Mouse (Mus musculus): ENCODE measurements around the gene Asb8.
A peak's percentile ranks its signal among the peaks of the same experiment; 100 is the strongest.

The Asb8 gene

DNA sequence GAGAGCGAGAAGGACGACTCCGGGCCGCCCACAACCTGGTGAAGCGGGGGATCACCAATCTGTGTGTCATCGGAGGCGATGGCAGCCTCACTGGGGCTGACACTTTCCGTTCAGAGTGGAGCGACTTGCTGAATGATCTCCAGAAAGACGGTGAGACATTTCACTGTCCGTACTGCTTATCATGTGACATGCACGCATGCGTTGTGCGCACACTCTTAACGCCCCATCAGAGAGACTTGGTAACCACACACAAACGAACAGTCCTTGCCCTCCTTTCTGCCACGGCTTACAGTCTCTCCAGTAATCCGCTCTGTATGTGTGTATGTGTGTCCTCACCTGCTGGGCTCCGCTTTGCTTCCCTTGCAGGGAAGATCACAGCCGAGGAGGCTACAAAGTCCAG lies 44.6 kb downstream of the Asb8 start:
- DNase-seq (ENCODE audit: extremely low read depth, insufficient read length, low spot score) = no peak

DNA sequence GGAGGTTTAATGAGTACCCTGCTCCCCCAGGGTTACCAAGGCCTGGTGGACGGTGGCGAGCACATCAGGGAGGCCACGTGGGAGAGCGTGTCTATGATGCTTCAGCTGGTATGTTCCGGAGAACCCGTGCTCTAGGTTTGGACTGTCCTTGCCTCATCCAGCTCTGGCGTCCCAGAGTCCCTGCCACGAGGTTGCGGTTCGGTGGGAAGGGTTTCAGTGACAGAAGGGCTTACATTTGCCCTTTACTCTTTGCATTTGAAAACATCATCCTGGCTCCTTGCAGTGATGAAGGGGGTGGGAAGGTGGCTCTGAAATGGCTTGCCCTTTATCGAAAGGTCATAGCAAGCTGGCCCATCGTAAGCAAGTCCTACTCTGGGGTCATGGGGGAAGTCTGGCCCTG lies 46.1 kb downstream of the Asb8 start:
- DNase-seq (ENCODE audit: extremely low read depth, insufficient read length, low spot score) = no peak

DNA sequence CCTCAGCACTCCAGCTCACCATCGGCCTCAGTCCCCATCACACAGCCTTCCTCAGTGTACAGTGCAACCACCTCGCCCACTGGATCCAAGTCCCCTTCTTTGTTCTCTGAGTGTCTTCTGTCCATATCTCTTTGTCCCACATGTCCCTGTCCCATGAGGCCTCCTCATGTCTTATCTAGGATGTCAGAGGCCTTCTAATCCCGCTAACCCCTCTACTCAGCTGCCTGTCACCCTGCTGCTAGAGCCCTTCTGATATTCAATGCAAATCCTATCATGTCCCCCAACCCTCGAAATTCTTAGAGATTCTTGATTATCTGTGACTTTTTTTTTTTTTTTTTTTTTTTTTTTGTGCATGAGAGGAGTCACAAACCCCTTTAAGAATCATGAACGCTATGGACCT lies 49.1 kb downstream of the Asb8 start:
- no peak for DNase-seq (ENCODE audit: extremely low read depth, insufficient read length, low spot score)

DNA sequence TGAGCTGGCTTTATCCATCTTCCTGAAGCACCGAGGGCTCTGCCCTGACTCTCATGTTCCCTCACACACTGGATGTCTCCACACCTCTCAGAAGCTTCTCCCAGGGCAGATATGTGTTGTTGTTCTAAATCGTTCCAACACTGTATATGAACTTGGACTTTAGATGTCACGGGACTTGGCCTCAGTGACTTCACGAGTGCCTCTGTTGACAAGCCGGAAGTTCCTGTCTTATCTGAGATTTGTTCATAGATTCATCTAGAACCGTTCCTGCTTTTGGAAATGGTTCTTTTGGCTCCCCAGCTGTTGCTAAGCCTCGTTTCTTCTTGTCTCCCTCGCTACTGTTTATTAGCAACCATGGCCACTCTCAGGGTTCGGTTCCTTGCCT lies 49.7 kb downstream of the Asb8 start:
- DNase-seq (ENCODE audit: extremely low read depth, insufficient read length, low spot score) = no peak

DNA sequence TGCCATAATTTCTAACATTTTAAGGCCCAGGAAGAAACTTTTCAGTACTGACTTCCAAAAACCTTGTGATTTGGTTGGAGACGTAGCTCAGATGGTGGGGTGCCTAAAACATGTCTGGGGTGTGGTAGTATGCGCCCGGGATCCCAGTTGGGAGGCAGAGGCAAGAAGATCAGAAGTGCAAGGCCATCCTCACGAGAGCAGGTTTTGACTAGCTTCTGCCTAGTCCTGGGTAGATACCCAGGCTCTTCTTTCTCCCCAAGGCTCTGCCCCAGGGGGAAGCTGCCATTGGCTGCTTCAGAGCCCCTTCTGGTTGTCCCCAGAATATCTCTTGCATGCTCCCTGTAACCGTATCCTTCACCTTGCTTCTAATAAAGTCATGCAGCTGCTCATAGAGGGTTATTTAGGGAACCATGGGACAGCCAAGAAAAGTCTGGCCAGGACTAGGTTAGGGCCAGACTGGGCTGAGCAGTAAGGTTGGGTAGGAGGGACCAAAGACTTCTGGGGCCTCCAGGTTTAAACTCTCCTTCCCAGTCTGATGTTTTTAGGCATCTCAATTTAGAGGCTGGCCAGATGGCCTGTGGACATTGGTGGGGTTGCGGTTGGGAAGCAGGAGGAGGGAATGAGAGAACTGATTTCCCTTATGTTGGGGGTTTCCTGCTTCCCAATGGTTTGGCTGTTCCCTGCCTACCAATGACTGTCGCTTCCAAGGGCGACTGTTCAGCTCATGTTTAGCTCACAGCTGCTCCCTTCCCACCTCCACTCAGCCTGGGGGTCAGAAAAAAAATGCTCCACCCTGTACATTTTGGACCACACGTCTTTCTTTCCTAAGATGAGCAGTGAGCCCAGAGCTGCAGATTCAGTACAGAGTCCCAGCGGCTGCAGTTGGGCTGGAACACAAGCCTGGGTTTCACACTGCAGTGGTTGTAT lies 50.3 kb downstream of the Asb8 start:
- DNase-seq (ENCODE audit: extremely low read depth, insufficient read length, low spot score) = no peak

DNA sequence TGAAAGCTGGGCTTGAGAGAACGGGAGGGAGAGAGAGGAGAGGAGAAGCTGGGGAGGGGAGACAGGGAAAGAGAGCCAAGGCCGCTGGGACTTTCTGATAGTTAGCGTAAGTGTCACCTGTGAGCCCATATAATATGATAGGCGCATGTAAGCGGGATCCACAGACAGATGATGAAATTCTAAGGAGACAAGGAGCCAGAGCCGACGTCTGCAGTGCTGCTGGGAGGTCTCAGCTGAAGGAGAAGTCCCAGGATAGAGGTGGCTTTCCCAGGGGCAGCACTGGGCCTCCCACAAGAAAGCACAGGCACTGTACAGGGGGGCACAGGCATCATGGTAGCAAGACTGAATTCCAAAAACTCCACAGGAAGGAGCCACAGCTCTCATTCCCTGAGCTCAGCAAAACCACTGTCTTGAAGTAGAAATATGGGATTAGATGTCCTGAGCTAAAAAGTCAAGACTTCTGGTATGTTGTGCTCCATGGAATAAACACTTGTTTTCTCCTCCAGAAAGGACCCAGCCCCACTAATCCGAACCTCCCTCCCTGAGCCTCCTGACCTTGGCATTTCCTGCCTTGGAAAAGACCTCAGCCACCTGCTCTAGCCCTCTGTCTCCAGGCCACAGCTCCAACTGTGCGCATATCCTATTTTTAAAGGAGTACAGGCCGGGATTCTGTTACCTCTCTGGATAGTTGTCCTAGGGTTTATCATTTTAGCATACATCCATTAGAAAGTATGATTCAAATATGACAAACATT lies 51.1 kb downstream of the Asb8 start:
- no peak for DNase-seq (ENCODE audit: extremely low read depth, insufficient read length, low spot score)

DNA sequence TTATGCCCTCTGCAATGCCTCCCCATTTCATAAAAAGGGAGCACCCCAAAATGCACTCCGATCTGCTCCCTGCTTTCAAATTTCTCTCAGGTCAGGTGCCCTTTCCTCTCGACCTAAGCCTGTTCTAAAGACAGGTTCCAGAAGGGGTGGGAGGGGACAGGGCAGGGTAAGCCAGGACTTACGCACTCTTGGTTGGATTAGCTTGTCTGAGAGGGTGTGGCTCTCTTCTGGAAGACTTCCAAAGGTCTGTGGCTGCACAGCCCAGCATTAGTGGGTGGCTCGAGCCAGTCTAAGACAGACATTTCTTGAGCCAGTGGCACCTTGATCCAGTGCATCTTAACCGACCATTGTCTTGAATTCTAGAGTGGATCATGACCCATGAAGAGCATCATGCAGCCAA lies 53.6 kb downstream of the Asb8 start:
- peak; percentile 39 for DNase-seq (ENCODE audit: extremely low read depth, insufficient read length, low spot score)

DNA sequence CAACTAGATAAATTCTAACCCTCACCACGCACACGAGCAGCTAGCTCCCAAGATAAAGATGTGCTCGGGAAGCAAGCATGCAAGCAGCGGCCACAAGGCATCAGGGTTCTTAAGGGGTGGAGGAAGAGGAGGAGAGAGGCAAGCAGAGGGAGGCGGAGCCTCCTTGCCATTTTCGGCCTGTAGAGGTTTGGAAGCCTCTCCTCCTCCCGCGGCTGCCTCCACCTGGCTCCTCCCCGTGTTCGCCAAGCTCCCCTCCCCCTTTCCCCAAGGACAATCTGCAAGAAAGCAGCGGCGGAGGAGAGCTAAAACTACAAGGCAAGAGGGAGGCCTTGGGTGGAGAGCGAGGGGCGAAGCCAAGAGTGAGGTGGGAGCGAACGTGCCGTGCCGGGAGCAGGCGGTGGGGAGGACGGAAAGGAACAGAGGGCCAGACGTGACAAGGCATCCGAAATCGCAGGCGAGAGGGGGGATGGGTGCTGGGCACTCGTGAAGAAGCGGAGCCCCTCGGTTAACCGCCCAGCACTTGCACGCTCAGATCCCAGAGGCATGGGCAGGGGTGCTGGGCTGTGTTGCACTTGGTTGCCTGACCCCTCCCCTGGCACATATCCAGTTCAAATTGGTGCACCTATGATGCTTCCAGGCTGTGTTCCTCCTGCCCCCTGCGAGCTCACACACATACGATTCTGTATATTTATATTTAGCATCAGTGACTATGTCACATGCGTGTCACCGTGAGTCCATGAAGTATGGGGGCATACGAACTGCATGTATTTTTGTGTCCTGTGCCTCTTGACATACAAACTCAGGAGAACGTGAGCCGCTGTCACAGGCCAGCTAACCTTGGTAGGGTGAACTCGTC lies 56.9 kb downstream of the Asb8 start:
- peak; percentile 88 for DNase-seq (ENCODE audit: extremely low read depth, insufficient read length, low spot score)

DNA sequence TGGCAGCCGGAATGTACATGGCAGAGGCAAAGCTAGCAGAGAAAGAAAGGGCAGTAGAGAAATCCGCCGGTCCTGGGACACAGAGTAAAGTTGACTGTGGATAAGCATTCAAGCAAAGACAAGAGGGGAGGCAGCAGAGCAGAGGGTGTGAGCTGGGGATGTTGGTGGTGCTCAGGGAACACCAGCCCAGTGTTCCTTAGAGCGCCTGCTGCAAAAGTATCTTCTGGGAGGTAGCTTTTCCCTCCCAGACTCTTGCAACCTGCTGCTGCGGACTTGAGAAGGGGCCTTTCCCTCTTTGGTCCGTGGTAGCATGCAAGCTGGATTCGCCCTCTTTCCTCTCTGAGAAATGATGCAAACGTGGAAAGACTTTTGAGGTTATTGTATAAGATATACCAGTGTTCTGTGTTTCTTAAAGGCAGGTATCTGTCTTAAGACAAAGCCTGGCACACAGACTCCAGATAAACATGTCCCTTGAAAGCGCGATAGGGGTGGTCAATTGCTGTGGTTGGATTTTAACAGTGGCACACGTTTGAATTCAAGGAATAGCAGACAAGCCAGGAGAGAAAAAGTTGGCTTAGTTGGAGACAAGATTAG lies 57.6 kb downstream of the Asb8 start:
- DNase-seq (ENCODE audit: extremely low read depth, insufficient read length, low spot score) = no peak

DNA sequence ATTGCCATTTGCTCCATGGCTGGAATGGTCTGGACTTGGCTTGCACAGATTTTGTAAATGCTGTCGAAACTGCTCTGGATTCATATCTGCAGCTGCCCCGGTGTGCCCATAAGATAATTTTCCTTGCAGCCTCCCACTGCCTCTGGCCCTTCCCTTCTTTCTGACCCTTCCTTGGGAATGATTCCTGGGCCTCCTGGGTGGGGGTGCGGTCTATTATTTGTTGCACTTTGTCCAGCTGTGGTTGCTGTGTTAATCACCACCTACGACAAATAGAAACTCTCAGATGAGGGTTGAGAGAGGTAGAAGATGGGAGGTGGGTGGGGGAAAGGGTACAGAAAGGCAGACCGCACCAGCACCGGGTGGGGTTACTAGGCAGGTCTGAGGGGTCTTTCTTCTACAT lies 58.2 kb downstream of the Asb8 start:
- DNase-seq (ENCODE audit: extremely low read depth, insufficient read length, low spot score) = no peak

DNA sequence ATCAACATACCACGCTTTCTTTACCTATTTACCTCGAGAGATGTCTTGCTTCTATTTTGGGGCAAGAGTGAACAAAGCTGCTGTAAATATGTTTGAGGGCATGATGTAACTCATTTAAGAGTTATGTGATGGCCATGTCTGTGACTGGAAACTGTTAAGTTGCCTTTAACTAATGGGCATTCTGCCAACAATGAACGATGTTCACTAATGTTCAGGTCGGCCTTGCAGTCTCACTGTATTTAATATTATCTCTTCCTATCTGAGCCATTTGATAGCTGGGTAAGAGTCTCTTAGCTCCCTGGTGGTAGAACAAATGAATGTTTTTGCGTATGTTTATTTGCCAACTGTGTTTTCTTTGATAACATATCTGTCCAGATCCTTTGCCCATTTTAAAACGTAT lies 58.9 kb downstream of the Asb8 start:
- DNase-seq (ENCODE audit: extremely low read depth, insufficient read length, low spot score) = no peak

DNA sequence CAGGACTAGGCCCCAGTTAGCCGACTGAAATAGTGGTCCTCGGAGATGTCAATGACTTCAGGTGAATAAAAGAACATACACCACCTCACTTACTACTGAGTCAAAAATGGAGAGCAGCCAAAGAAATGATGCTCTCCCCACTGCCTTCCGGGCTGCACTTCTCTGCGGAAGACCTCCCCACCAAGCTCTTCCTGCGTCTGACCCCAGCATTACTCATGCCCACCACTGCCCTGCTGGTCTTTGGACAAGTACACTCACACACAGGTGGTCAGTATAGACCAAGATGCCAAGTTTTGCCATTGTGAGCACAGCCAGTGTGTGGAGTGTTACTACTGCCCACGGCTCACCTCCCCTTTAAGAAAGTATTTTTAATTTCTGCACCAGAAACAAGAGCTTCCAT lies 63.0 kb downstream of the Asb8 start:
- no peak for DNase-seq (ENCODE audit: extremely low read depth, insufficient read length, low spot score)

DNA sequence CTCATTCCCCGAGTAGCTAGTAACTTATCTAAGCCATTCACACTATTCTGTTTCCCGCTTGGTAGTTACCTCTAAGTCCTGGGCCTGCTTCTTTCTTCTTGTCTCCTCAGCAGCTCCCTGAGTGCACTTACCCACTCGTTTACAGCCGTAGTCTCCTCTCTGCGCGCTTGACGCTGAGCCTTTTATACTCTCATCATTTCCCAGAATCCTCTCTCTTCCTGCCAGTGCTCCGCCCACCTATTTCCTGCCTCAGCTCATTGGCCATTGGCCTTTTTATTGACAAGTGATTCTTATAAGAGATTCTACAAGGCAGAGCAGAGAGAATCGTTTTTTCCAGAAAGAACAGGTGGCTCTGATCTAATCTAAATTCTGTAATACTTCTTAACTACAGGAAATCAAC lies 66.9 kb downstream of the Asb8 start:
- DNase-seq (ENCODE audit: extremely low read depth, insufficient read length, low spot score) = no peak

DNA sequence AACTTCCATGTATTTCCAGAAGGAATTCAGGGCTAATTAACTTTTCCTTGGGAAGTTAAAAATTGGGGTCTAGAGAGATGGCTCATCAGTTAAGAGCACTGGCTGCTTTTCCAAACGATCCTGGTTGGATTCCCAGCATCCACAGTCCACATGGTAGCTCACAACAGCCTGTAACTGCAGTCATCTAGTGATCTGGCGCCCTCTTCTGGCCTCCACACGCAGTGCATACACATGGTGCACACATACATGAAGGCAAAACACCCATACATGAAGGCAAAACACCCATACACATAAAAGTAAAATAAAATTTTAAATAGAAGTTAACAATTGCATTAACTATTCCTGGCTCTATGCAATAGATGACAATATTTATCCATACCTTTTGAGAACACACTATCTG lies 68.5 kb downstream of the Asb8 start:
- DNase-seq (ENCODE audit: extremely low read depth, insufficient read length, low spot score) = no peak

DNA sequence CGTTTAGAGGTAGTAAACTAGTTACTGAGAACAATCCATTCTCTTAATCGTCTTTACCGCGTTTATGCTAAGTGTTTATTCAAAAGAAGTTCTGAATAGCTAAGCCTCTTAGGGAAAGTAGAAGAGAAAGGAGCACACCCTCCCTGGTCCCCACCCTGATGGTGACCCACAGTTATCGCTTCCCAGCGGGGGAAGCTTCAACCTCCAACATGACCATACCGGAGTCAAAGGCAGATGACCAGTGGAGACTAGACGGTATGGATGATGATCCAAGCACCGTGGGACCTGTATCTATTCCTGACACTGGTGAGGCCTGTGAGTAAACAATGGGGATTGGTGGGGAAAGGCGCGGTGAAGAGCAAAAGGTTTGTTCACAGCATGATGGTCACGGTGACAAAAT lies 70.5 kb downstream of the Asb8 start:
- DNase-seq (ENCODE audit: extremely low read depth, insufficient read length, low spot score) = no peak

DNA sequence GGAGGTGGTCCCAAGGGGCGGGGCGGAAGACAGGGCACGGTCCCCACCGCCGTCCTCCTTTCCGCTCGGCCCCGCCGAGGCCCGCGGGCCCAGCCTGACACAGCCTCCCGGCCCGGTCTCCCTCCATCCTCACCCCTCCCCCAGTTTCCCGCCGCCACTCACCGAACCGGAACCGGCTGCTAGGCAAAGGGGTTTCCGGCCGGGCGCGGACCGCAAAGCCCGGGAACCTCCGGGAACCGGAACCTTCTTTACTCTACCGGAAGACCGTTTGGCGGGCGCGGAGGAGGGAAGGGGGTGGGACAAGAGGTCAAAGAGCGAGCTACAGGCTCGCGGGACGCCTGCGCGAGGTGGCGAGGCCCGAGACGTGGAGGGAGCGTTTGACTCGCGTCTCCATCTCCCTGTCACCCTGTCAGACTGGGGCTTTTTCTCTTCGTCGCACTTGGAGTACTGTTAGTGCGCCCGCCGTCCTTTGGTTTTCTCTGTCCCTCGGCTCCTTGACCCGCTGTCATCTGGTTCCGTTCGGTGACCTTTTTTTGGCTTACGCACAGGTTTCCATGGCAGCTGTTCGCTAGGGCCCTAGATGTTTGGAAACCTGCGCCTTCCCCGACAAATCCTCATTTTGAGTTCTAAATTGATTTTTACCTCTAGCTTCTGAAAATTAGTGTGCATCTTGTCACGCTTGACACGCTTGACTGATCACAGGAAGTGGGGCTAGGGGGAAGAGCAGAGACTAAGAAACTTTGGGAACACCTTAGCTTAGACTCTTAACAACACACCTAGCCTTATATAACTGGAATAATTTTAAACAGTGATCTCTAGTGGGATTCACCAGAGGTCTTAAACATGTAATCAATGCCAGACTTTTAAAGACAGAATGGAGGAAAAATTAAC lies 72.1 kb downstream of the Asb8 start, which contains the start of gene Senp1:
TSS of gene Senp1 (minus strand) at position 624 of the 891 bp plus-strand sequence.
- peak; percentile 93 for DNase-seq (ENCODE audit: extremely low read depth, insufficient read length, low spot score)

DNA sequence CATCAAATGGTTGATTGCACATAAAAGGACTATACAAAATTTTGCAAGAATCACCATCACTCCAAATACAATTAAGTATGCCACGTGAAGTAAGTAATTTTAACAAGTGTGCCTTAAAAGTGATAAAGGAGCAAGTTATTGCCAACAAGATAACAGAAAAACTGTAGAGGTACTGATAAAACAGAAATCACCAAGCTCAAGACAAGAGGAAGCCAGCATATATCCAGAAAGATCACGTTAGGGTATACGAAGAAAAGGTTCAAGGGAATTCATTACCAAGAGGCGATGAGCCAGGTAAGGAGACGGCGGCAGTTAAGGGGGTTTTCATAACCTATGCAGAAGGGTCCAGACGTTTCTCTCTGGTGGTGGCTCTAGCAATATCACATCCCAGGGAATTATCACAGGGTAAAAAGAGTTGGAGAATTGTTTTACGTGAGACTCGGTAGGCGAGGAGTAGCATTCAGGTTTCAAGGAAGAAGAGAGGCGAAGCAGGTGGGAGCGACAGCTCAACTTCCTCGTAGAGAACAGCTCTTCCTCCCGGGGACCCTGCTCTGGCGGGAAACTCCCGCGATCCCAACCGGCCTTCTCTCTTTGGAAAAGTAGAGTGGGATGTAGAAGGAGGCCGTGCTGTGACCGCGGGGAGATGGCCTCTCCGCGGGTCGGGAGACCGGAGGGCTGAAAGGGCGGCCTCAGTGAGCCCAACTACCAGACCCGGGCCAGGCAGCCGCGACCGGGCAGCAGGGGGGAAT lies 72.9 kb downstream of the Asb8 start, which contains the start of gene Pfkm:
TSS of gene Pfkm (plus strand) at position 218 of the 749 bp plus-strand sequence.
- DNase-seq (ENCODE audit: extremely low read depth, insufficient read length, low spot score) = no peak

DNA sequence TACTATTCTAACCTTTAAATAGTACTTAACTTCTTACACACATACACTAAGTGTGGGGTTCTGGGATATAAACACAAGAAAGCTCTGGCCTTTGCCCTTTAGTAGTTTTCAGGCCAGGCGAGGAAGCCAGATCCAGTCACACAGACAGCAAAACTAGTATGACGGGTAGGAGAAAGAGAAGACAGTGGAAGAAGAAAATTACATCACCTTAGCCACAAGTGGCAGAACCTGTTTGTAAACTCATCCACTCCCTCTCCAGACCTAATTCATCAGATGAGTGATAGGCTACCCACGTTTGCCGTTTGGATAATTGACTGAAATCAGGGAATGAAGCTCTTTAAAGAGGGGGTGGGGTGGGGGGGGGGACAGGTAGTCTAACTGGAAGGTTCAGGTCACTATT lies 73.6 kb downstream of the Asb8 start:
- no peak for DNase-seq (ENCODE audit: extremely low read depth, insufficient read length, low spot score)

Measured in 3134 (cell line).